Mouse (Mus musculus): ENCODE results near the gene Mettl24.

The Mettl24 gene

GRCm38 (mm10) chr10:40684326-40684725 lies 1.2 kb downstream of the Mettl24 start:
- DNase-seq (ENCODE audit: low read depth, low spot score) = no peak

GRCm38 (mm10) chr10:40685641-40686040 lies 2.6 kb downstream of the Mettl24 start:
- DNase-seq (ENCODE audit: low read depth, low spot score) = no peak

- no peak for DNase-seq (ENCODE audit: low read depth, low spot score)
These were observed 3.9 kb downstream of the Mettl24 start for GRCm38 (mm10) chr10:40686976-40687375.

- no peak for DNase-seq (ENCODE audit: low read depth, low spot score)
These were observed 4.3 kb downstream of the Mettl24 start for GRCm38 (mm10) chr10:40687407-40687806.

GRCm38 (mm10) chr10:40688266-40688665 lies 5.2 kb downstream of the Mettl24 start:
- DNase-seq (ENCODE audit: low read depth, low spot score) = peak; percentile 97

GRCm38 (mm10) chr10:40688873-40689272 lies 5.8 kb downstream of the Mettl24 start:
- no peak for DNase-seq (ENCODE audit: low read depth, low spot score)

GRCm38 (mm10) chr10:40698652-40699051 lies 15.6 kb downstream of the Mettl24 start:
- no peak for DNase-seq (ENCODE audit: low read depth, low spot score)

GRCm38 (mm10) chr10:40711127-40711526 lies 28.0 kb downstream of the Mettl24 start:
- no peak for DNase-seq (ENCODE audit: low read depth, low spot score)

GRCm38 (mm10) chr10:40713018-40713608 lies 30.0 kb downstream of the Mettl24 start:
- no peak for DNase-seq (ENCODE audit: low read depth, low spot score)

GRCm38 (mm10) chr10:40713829-40714228 lies 30.7 kb downstream of the Mettl24 start:
- DNase-seq (ENCODE audit: low read depth, low spot score) = no peak

- no peak for DNase-seq (ENCODE audit: low read depth, low spot score)
These were observed 32.1 kb downstream of the Mettl24 start for GRCm38 (mm10) chr10:40715151-40715550.

- no peak for DNase-seq (ENCODE audit: low read depth, low spot score)
These were observed 33.2 kb downstream of the Mettl24 start for GRCm38 (mm10) chr10:40716296-40716695.

GRCm38 (mm10) chr10:40716713-40717112 lies 33.6 kb downstream of the Mettl24 start:
- DNase-seq (ENCODE audit: low read depth, low spot score) = peak; percentile 85

- no peak for DNase-seq (ENCODE audit: low read depth, low spot score)
These were observed 35.3 kb downstream of the Mettl24 start for GRCm38 (mm10) chr10:40718362-40718761.

- no peak for DNase-seq (ENCODE audit: low read depth, low spot score)
These were observed 36.0 kb downstream of the Mettl24 start for GRCm38 (mm10) chr10:40719062-40719461.

- DNase-seq (ENCODE audit: low read depth, low spot score) = no peak
These were observed 37.8 kb downstream of the Mettl24 start for GRCm38 (mm10) chr10:40720883-40721282.

GRCm38 (mm10) chr10:40724342-40724741 lies 41.3 kb downstream of the Mettl24 start:
- DNase-seq (ENCODE audit: low read depth, low spot score) = no peak

GRCm38 (mm10) chr10:40725066-40725465 lies 42.0 kb downstream of the Mettl24 start:
- DNase-seq (ENCODE audit: low read depth, low spot score) = no peak

- DNase-seq (ENCODE audit: low read depth, low spot score) = no peak
These were observed 42.4 kb downstream of the Mettl24 start for GRCm38 (mm10) chr10:40725471-40725870.

- DNase-seq (ENCODE audit: low read depth, low spot score) = no peak
These were observed 43.3 kb downstream of the Mettl24 start for GRCm38 (mm10) chr10:40726288-40726902.

GRCm38 (mm10) chr10:40726989-40727388 lies 43.9 kb downstream of the Mettl24 start:
- DNase-seq (ENCODE audit: low read depth, low spot score) = no peak

GRCm38 (mm10) chr10:40730200-40730599 lies 47.1 kb downstream of the Mettl24 start:
- no peak for DNase-seq (ENCODE audit: low read depth, low spot score)

GRCm38 (mm10) chr10:40733291-40733690 lies 50.2 kb downstream of the Mettl24 start:
- no peak for DNase-seq (ENCODE audit: low read depth, low spot score)

GRCm38 (mm10) chr10:40736172-40736571 lies 53.1 kb downstream of the Mettl24 start:
- no peak for DNase-seq (ENCODE audit: low read depth, low spot score)

Measured in telencephalon, adult 2 months (tissue).